8 mouse cellular contexts compared by ENCODE assay signal in the genomic region with DNA sequence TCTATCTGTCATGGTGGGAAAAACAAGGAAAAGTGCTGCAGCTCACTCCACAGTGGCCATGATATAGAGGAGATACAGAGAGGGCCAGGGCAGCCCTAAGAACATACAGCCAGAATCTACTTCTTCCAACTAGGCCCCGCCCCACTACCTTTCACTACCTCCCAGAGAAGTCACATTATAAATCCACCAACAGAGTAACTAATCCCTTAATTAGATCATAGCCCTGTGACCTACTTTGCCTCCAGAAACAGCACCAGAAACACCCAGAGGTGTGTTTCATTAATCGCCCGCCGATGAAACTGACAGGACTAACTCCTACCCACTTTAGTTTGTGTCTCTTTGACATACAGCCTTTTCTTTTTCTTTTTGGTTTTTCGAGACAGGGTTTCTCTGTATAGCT. TPM values are rescaled to one million over a fixed set of nuclear protein-coding genes. Genes with fewer than 3 reads are reported as not detected.
DNase-seq lines count a peak whose midpoint lies in the region; ATAC-seq lines count a peak whose summit lies in the region.

No protein-coding gene starts in this region.

- no peaks in the 10 kb centered on the region for H3K27me3 ChIP-seq in heart, embryonic 12.5 days (replicated peaks)
- no peaks in the 10 kb centered on the region for H3K27me3 ChIP-seq in hindbrain, embryonic 14.5 days (ENCODE audit: control insufficient read depth, insufficient read depth, low read length)
- no peaks in the 10 kb centered on the region for H3K27me3 ChIP-seq in midbrain, embryonic 13.5 days

- H3K4me2 ChIP-seq in heart, embryonic 12.5 days = peak overlapping the region; percentile 87
- peak overlapping the region; percentile 76 for H3K4me2 ChIP-seq in hindbrain, embryonic 14.5 days (replicated peaks)
- peak overlapping the region; percentile 84 for H3K4me2 ChIP-seq in midbrain, embryonic 13.5 days (replicated peaks)

- no peak overlapping the region; the same call in 1 of the 2 replicates for H3K9ac ChIP-seq in heart, embryonic 12.5 days
- 0 out of 2 replicates have a peak overlapping the region, but pooled peaks have one; percentile 76 for H3K9ac ChIP-seq in hindbrain, embryonic 14.5 days
- 0 out of 2 replicates have a peak overlapping the region, but pooled peaks have one; percentile 74 for H3K9ac ChIP-seq in midbrain, embryonic 13.5 days (replicated peaks)

- no peak for ATAC-seq in heart, embryonic 12.5 days (ENCODE audit: insufficient number of reproducible peaks, low FRiP score)
- no peak for ATAC-seq in hindbrain, embryonic 14.5 days (ENCODE audit: low FRiP score)
- ATAC-seq in midbrain, embryonic 13.5 days = no peak

- WGBS in heart, embryonic 12.5 days = 86% methylated on average over 5 of the region's 5 CpGs
- 86% methylated on average over 5 of the region's 5 CpGs for WGBS in hindbrain, embryonic 14.5 days
- WGBS in midbrain, embryonic 13.5 days = 86% methylated on average over 5 of the region's 5 CpGs

- peaks cover 16% of the 10 kb centered on the region for H3K4me1 ChIP-seq in heart, embryonic 12.5 days (replicated peaks)
- H3K4me1 ChIP-seq in hindbrain, embryonic 14.5 days (replicated peaks; ENCODE audit: control insufficient read depth, insufficient read depth, low read length) = peaks cover 21% of the 10 kb centered on the region
- H3K4me1 ChIP-seq in midbrain, embryonic 13.5 days (replicated peaks) = peaks cover 26% of the 10 kb centered on the region

- peaks cover 12% of the 10 kb centered on the region; the same call in 1 of the 2 replicates for H3K36me3 ChIP-seq in heart, embryonic 12.5 days
- 0 out of 2 replicates have a peak, but pooled peaks cover 4% of the 10 kb centered on the region for H3K36me3 ChIP-seq in hindbrain, embryonic 14.5 days (replicated peaks; ENCODE audit: control insufficient read depth, insufficient read depth)
- H3K36me3 ChIP-seq in midbrain, embryonic 13.5 days = peaks cover 9% of the 10 kb centered on the region

- DNase-seq in heart, adult 9 months (ENCODE audit: low spot score in 2 of 2) = no peak
- peak; percentile 49 for DNase-seq in MN1 (ENCODE audit: low spot score)
- no peak for DNase-seq in hindbrain, embryonic 14.5 days (ENCODE audit: low spot score)
- DNase-seq in spleen, adult 18-20 months = no peak
- no peak for DNase-seq in natural killer cell, adult 2 months (ENCODE audit: low spot score in 2 of 2)
- DNase-seq in right cerebral cortex, postnatal 10 days (ENCODE audit: low spot score in 2 of 2) = no peak

- no peak overlapping the region for H3K27ac ChIP-seq in heart, embryonic 12.5 days (ENCODE audit: poor library complexity, severe bottlenecking)
- H3K27ac ChIP-seq in hindbrain, embryonic 14.5 days = no peak overlapping the region
- H3K27ac ChIP-seq in midbrain, embryonic 13.5 days = no peak overlapping the region

- peak overlapping the region; percentile 95; the same call in 1 of the 2 replicates for H3K4me3 ChIP-seq in heart, embryonic 12.5 days
- peak overlapping the region; percentile 89 for H3K4me3 ChIP-seq in hindbrain, embryonic 14.5 days (replicated peaks; ENCODE audit: low read length)
- peak overlapping the region; percentile 85 for H3K4me3 ChIP-seq in midbrain, embryonic 13.5 days (replicated peaks)

- H3K9me3 ChIP-seq in heart, embryonic 12.5 days (replicated peaks) = no peaks in the 10 kb centered on the region
- H3K9me3 ChIP-seq in hindbrain, embryonic 14.5 days (ENCODE audit: control insufficient read depth, low read length) = no peaks in the 10 kb centered on the region
- no peaks in the 10 kb centered on the region for H3K9me3 ChIP-seq in midbrain, embryonic 13.5 days

RNA-seq across cellular contexts. Expression of gene Gtf2f2, which starts 1.5 kb away (rescaled TPM):
- 31.3 and 31.5 TPM in 2 replicates for polyA plus RNA-seq in heart, embryonic 12.5 days (2016; fragmentation: Nextera tagmentation; extraction: Ambion mirVana)
- 39.5 and 41.8 TPM in 2 replicates for polyA plus RNA-seq in hindbrain, embryonic 14.5 days (2014; fragmentation: Nextera tagmentation; extraction: Ambion mirVana)
- 42.7 and 44.0 TPM in 2 replicates for polyA plus RNA-seq in midbrain, embryonic 13.5 days (2015; fragmentation: Nextera tagmentation; extraction: Ambion mirVana)

RNA-seq across cellular contexts. Expression of gene Kctd4, which starts 54.4 kb away (rescaled TPM):
- 0.29 and 0.41 TPM in 2 replicates for polyA plus RNA-seq in heart, embryonic 12.5 days (2016; fragmentation: Nextera tagmentation; extraction: Ambion mirVana)
- polyA plus RNA-seq in hindbrain, embryonic 14.5 days (2014; fragmentation: Nextera tagmentation; extraction: Ambion mirVana) = 7.9 and 9.0 TPM in 2 replicates
- 4.6 and 6.0 TPM in 2 replicates for polyA plus RNA-seq in midbrain, embryonic 13.5 days (2015; fragmentation: Nextera tagmentation; extraction: Ambion mirVana)
